Mouse (Mus musculus): ENCODE measurements around the gene Cux2. TPM values are rescaled to one million over a fixed set of nuclear protein-coding genes. Genes with fewer than 3 reads are reported as not detected.

Gene Cux2
- polyA plus RNA-seq, 1 experiment, result not detected

DNA sequence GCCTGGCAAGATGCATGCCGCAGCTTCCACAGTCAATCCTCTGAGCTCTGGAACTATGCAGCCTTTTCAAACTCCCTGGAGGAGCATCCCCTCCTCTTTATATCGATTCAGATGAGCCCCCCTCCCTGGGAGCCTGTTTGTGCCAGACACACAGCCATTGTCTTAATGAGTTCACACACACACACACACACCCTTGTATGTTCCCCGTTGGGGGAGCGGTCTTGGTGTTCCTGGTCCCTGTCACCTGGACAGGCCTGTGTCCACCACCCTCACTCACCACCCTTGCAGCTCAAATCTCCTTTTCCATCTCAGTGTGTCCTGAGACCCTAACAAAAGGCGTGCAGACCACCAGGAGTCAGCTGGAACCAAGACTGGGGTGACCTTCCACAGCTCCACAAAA is 2.1 kb downstream of the Cux2 start:
- no peak for TF ChIP-seq GATA1 (IDR thresholded peaks at IDR 0.05; ENCODE audit: low read length)

- TF ChIP-seq GATA1 (IDR thresholded peaks at IDR 0.05; ENCODE audit: low read length), result no peak
Measured at GRCm38 (mm10) chr5:122043567-122043966, 6.3 kb downstream of the Cux2 start.

- TF ChIP-seq GATA1 (IDR thresholded peaks at IDR 0.05; ENCODE audit: low read length), result no peak
Measured at GRCm38 (mm10) chr5:122035278-122035677, 14.6 kb downstream of the Cux2 start.

DNA sequence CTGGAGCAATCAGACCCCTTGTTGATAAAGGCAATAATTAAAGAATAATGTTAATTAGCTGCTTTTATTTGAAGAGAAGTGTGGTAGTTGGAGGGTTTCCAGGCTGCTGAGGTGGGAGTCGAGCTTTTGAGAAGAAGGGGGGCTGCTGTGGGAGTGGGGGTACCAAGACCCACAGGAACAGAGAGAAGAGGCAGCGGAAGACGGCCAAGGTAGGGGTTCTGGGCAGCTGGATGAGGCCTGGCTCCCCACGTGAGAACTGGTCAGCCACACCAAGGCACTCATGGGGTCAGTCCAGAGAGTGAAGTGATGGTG is 16.8 kb downstream of the Cux2 start:
- TF ChIP-seq GATA1 (IDR thresholded peaks at IDR 0.05; ENCODE audit: low read length), result no peak

GRCm38 (mm10) chr5:122032471-122033166 is 17.3 kb downstream of the Cux2 start:
- TF ChIP-seq GATA1 (IDR thresholded peaks at IDR 0.05; ENCODE audit: low read length), result no peak

GRCm38 (mm10) chr5:122031146-122031545 is 18.8 kb downstream of the Cux2 start:
- no peak for TF ChIP-seq GATA1 (IDR thresholded peaks at IDR 0.05; ENCODE audit: low read length)

- TF ChIP-seq GATA1 (IDR thresholded peaks at IDR 0.05; ENCODE audit: low read length), result no peak
Measured at GRCm38 (mm10) chr5:122030640-122031039, 19.3 kb downstream of the Cux2 start.

DNA sequence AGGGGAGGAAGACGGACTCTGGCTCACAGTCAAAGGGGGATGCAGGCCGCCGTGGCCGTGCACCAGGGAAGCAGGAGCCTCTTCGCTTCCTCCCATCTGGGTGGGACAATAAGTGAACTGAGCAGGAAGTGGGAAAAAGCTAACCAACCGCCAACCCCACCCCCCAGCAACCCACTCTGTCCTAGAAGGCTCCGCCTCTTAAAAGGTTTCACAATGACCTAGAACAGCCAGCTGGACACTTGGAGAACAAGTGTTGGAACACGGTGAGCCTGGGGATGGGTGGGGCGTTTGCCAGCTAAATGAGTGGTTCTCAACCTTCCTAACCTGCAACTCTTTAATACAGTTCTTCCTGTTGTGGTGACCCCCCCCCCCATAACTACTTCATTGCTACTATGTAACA is 23.1 kb downstream of the Cux2 start:
- TF ChIP-seq GATA1 (IDR thresholded peaks at IDR 0.05; ENCODE audit: low read length), result no peak

DNA sequence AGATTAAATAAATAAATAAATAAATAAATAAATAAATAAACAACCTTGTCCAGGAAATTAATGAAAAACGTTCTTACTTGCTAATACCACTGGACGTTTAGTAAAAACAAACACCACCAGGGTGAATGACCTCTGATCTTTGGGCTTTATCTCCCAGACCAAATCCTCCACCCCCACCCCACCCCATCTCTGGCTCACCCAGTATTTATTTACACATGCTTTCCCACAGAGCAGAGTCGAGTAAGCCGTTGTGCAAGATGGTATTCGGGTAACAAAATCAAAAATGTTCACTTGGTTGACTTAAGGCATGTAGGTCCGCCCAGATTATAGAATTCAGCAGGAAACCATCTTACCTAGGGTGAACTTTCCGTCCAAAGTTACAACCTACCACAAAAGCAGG is 23.6 kb downstream of the Cux2 start:
- no peak for TF ChIP-seq GATA1 (IDR thresholded peaks at IDR 0.05; ENCODE audit: low read length)

DNA sequence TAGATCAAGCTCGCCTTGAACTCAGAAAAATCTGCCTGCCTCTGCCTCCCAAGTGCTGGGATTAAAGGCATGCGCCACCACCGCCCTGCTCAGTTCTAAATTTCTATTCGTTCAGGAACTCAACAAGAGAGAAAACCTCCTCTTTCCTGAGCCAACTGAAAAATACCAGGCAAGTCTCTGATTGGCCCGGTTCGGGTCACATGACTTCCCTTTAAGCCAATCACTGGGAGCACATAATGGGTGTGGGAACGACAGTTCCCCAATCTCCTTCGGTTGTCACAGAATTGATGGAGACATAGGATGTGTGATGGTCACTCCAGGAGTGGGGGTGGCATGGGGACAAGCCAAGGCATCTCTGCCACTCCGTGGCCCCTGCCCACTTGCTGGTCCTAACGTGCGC is 24.8 kb downstream of the Cux2 start:
- TF ChIP-seq GATA1 (IDR thresholded peaks at IDR 0.05; ENCODE audit: low read length), result no peak

DNA sequence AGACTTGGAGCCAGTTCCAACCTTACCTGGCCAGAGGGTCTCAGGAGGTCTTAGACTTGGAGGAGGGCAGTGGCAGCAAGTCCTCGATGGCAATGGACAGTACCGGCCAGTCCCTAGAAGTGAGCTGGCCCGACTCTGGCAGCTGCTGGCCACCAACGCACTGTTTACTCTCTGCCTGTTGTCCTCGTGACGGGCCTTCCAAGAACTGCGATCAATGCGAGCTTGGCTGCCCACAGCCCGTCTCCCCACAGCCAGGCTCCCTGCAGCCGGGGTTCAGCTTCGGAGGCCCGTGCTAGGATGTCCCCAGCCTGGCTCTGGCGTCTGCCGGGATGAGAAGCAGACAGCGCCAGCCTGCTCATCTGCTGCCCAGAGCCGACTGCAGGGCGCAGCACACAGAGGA is 30.6 kb downstream of the Cux2 start:
- TF ChIP-seq GATA1 (IDR thresholded peaks at IDR 0.05; ENCODE audit: low read length), result no peak

GRCm38 (mm10) chr5:122017778-122018177 is 32.1 kb downstream of the Cux2 start:
- TF ChIP-seq GATA1 (IDR thresholded peaks at IDR 0.05; ENCODE audit: low read length), result no peak

- no peak for TF ChIP-seq GATA1 (IDR thresholded peaks at IDR 0.05; ENCODE audit: low read length)
Measured at GRCm38 (mm10) chr5:122017269-122017668, 32.6 kb downstream of the Cux2 start.

DNA sequence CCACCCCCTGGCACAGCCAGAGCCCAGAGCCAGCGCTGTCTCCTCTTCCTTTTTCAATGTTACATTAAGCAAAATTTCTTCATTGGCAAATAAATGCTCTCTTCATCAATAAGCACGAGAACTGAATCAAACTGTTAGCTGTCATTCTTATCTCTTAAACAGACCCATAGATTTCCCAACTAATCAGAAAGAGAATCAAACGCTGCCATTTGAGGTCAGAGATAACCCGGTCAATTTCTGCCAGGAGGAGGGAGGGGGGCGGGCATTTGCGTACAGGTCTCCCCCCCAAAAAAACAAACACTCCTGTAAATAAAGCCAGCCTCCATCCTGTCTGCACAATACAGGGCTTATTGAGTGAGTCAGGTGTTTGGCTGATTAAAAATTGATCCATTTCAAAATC is 33.2 kb downstream of the Cux2 start:
- no peak for TF ChIP-seq GATA1 (IDR thresholded peaks at IDR 0.05; ENCODE audit: low read length)

GRCm38 (mm10) chr5:122015149-122015548 is 34.8 kb downstream of the Cux2 start:
- TF ChIP-seq GATA1 (IDR thresholded peaks at IDR 0.05; ENCODE audit: low read length), result no peak

GRCm38 (mm10) chr5:122014671-122015070 is 35.2 kb downstream of the Cux2 start:
- TF ChIP-seq GATA1 (IDR thresholded peaks at IDR 0.05; ENCODE audit: low read length), result no peak

GRCm38 (mm10) chr5:122011289-122011688 is 38.6 kb downstream of the Cux2 start:
- no peak for TF ChIP-seq GATA1 (IDR thresholded peaks at IDR 0.05; ENCODE audit: low read length)

DNA sequence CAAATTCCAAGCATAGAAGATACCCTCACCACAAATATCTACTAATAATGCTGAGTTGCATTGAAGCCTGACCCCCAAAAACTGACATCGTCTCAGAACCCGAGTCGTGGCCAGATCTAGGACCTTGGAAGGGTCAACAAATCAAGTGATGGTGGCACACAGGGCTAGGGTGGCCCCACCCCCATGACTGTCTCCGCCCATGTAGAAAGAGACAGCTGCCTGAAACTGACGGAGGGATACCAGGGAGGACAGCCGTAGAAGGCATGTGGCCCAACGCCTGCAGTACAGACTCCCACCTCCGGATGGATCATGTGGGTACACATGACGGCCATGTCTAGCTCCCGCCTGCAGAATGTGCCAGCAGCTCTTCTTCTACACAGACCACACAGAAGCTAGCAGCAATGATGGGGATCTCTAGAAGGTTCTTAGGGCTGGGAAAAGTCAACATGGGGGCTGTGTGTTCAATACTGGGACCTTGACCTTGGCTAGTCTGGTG is 41.9 kb downstream of the Cux2 start:
- TF ChIP-seq GATA1 (IDR thresholded peaks at IDR 0.05; ENCODE audit: low read length), result no peak

Data from G1E-ER4 (cell line).